Mouse (Mus musculus) fibroblast of lung, adult 2 months (primary cell): ENCODE data around the gene Alkbh6.

Experiments
- DNase-seq: peaks from one replicate; pipeline ENCODE4 v3.0.0-alpha.2; 2011; ENCODE audit warnings: low read depth

Gene Alkbh6

GRCm38 (mm10) chr7:30328379-30328778 lies 19.9 kb downstream of the Alkbh6 start:
- no peak for DNase-seq

- peak; percentile 63 for DNase-seq
Observed at GRCm38 (mm10) chr7:30331887-30332286, 23.4 kb downstream of the Alkbh6 start.

DNA sequence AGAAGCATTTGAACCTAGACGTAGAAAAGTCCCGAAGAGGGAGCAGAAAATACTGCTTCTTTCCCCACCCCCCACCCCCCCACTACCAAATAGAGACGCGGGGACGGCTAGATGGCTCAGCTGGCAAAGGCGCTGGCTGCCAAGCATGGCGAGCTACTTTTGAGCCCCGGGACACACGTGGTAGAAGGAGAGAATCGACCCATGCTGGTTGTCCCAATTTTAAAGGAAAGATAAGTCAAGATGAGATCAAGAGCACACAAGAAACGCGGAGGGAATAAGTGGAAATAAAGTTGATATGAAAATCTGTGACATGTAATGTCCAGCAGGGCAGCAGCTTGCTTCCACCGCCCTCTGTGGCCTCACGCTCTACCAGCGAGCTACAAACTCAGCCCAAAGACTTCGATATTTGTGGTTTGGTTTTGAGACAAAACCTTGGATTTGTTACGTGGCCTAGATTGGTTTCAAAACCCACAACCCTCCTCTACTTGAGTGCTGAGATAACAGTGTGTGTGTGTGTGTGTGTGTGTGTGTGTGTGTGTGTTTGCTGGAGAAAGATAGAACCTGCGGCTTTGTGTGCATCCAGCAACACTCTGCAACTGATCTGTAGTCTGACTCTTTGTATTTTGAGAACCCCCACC lies 24.2 kb downstream of the Alkbh6 start:
- no peak for DNase-seq

DNA sequence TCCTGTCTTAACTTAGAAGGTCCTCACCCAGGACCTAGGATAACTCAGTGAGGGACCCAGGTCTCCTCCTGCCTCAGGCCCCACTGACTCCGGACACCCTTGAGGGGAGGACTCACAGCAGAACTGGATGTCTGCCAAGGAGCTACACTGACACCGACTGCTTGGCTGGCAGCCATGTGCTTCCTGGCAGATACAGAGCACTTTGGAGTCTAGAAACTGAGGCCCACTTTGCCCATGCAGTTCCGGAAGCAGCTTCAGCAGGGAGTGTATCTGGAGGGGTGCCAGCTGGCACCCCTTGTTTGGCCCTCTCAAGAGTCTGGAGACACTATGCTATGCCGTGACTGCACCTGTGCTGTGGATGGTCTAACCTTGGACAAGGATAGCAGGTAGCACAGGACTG lies 24.9 kb downstream of the Alkbh6 start:
- no peak for DNase-seq

DNA sequence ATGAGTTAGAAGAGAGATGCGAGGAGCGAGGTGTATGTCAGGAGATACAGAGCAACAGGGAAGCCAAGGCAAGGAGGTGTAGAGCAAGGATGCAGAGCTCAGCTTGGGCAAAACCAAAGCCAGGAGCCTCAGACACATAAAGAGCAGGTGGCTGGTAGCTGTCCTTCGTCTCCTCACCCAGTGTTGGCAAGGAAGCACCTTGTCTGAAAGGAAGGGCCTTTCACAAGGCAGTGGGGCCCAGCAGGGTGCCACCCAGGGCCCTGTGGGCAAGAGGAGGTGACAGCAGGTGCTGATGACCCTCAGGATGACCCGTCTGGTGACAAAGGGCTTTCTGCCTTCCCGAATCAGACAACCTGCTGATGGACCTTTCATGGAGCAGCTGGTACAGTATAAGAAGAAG lies 26.0 kb downstream of the Alkbh6 start:
- DNase-seq, result no peak

DNA sequence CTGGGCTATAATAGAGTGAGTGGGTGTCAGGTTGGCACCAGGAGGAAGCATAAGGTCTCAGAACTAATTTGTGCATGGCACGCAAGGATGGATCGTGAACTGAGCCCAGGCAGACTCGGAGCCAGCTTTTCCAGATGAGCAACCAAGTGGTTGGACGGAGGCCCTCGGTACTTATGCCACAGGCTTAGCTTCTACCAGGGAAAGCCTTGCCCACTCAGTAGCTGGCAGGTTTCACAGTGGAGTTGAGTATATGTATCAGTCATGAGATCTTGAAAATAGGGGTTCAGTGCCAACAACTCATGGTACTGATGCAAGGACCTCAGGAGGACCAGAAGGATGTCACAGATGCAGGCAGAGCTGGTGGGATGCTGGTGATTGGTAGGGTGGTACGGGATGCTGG lies 27.2 kb downstream of the Alkbh6 start:
- no peak for DNase-seq

- peak; percentile 49 for DNase-seq
Observed at GRCm38 (mm10) chr7:30336384-30336783, 27.9 kb downstream of the Alkbh6 start.

DNA sequence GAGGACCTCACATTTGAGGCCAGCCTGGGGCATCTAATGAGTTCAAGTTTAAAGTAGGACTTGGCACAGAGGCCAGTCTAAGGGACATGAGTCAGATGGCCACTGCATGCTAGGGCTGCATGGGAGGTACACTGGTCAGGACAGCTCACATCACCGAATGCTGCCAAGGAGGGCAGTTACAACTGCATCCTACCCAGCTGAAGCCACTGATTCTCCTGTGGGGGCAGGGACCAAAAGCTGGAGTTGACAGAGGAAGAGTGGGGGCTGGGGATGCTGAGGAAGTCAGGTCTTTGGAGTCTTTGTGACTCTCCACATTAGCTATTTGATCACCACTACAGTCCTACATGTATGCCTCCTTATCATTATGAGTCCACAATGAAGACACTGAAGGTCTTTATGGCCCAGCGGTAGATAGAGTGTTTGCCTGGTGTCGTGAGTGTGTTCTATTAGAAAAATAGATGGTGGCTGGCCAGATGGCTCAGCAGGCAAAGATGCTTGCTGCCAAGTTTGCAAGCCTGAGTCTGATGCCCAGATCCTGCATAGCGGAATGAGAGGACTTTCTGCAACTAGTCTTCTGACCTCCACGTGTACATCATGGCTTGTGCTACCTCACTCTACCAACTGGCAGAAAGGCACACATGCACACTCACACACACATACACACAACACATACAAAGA lies 31.1 kb downstream of the Alkbh6 start:
- DNase-seq, result no peak

DNA sequence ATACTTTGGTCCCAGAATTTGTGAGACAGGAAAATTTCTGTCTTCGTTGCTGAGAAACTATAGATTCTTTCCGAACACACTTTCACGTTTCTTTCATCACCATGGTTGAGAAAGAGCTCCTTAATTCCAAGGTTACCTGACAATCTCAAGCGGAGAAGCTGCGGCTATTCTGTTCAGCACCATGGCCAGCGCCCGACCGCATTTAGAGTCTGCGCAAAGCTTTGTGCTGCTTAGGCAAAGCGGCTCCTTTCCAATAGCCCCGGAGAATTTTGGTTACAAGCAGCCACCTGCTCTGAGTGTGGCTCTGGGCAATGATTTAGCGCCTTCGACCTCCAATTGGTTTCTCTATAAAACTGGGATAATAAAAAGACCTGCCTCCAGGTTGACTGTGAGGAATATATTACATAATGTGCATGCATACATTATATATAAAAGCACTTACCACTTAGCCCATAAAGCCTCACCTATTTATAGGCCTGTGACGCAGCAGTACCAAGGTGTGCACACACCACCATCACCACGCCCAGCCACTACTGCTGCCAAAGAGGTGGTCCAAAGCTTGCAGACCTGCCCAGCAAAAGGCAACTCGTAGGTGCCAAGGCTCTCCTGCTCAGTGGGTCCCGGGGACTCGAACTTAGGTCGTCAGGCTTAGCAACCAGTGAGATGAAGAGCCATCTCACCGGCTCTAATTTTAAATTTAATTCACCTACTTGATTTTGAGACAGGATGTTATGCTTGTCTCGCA lies 38.3 kb downstream of the Alkbh6 start:
- no peak for DNase-seq

DNA sequence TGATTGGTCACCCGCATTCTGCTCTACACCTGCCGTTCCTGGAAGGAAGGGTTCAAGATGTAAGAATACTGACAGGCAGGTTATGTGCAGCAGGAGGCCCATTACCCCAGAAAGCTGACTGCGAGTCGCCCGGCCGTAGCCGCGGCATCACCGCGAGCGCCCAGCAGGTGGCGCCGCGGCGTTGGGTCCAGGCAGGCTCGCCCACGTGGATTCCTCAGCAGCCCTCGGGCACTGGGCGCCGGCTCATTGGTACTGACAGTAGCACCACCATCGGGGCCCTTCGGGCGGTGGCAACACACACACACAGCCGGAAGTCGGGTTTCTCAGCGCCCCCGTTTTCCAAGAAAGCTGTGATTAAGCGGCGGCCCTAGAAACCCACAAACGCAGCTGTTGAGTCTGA lies 39.3 kb downstream of the Alkbh6 start:
- DNase-seq, result no peak

DNA sequence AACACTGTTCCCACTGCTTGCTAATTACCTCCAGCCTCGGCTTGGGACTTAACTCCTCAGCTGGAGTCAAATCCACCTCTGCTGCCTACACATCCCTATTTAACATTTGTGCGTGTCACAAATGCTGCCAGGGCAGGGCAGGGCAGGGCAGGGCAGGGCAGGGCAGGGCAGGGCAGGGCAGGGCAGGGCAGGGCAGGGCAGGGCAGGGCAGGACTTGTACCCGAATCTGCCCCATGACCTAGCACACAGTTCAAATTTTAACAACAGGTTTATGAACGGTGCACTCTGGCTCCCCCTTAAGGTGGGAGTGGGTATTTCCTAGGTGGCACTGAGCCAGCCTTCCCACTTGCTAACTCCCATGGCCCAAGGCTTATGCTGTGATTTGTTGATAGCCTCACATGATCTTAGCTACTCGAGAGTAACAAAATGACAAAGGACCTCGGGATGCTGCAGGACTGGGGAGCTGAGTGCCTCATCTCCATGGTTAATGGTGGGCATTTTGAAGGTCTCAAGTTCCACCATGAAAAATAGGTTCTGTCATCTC lies 44.8 kb downstream of the Alkbh6 start:
- DNase-seq, result peak; percentile 53

GRCm38 (mm10) chr7:30354059-30354458 lies 45.5 kb downstream of the Alkbh6 start:
- no peak for DNase-seq

- DNase-seq, result no peak
Observed at GRCm38 (mm10) chr7:30358378-30359186, 50.1 kb downstream of the Alkbh6 start.

DNA sequence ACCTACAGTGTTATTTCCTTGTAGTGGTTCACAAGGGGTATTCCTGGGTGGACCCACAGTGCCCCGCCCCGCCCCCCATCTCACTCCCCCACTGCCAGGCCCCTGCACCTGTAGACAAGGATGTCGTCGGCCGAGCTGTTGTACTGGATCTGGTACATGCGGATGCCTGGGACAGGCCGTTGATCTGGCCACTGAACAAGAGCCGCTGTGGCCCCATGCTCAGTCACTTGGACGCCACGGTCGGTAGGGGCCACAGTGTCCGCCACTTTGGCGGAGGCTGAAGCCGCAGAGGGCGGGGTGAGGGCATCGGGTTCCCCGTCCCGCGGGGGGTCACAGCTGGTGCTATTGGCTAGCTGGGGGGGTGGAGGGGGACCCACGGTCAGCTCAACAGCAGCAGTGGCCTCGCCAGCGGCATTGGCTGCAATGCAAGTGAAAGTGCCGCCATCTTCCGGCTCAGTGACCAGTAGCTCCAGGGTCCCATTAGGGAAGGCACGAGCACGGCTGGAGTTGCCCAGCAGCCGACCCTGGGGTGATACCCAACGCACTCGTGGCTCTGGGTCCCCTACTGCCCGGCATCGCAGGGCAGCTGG lies 50.9 kb downstream of the Alkbh6 start:
- DNase-seq, result no peak

- no peak for DNase-seq
Observed at GRCm38 (mm10) chr7:30360028-30360427, 51.5 kb downstream of the Alkbh6 start.

DNA sequence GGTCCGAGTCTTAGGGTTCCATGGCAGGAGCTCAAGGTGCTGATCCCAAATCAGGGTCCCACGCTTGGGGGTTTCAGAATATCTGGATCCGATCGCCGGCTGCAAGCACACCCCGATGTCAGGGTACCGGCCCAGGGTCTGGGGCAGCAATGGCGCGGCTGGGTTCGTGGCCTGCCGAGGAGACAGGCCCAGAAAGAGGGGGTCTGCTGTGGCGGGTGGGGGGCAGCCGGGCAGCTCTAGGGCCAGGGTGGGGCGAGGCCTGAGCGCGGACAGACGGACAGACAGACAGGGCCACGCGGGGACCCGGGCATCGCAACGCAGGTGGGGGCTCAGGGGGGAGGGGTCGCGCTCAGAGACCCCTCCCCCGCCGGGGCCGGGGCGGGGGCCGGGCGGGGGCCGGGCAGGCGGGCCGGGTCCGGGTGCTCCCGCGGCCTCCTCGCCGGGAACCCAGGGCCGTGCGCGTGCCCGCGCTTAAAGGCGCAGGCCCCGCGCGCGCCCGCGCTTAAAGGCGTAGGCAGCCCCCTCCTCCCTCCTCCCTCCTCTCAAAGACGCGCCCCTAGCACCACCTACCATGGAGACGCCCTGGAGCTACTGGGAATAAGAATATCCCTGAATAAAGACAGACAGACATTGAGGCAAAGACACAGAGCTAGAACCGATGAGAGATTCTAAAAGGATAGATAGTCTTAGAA lies 54.3 kb downstream of the Alkbh6 start, which contains the start of gene Lrfn3:
Gene Lrfn3, minus strand, starts transcription at position 121 of the 692 bp plus-strand sequence.
- peak; percentile 10 for DNase-seq

GRCm38 (mm10) chr7:30363344-30363738 lies 54.8 kb downstream of the Alkbh6 start:
- no peak for DNase-seq
